Mouse (Mus musculus) kidney, adult 2 months (tissue): ENCODE measurements around the gene Efcab2.

Experiments
- CTCF ChIP-seq: fragments of 200-500 bp; conservative IDR thresholded peaks from 2 replicates; pipeline ENCODE4 v1.5.1; 2011; ENCODE audit warnings: low read depth, mild to moderate bottlenecking, control low read depth, low read length, moderate library complexity, mixed read lengths; ENCODE audit not compliant: insufficient read depth, insufficient read length
- POLR2A ChIP-seq: fragments of 200-500 bp; IDR thresholded peaks from one replicate; pipeline ENCODE4 v1.6.1; 2011; ENCODE audit warnings: low read depth, low read length, control low read depth

GRCm38 (mm10) chr1:178369272-178369651 is 36.6 kb upstream of the Efcab2 start:
- TF ChIP-seq POLR2A (no peak), CTCF (no peak)
